Mouse (Mus musculus): ENCODE data around the gene Tom1l2. TPM values are rescaled to one million over a fixed set of nuclear protein-coding genes. Genes with fewer than 3 reads are reported as not detected.

Tom1l2 gene
- total RNA-seq, 4 experiments from 2014 or later, result 179 to 207 (median 191) TPM

- DNase-seq (ENCODE audit: low spot score in 2 of 2), result no peak
Measured at GRCm38 (mm10) chr11:60351388-60351787, 1.3 kb downstream of the Tom1l2 start.

GRCm38 (mm10) chr11:60346537-60346936 lies 6.2 kb downstream of the Tom1l2 start:
- DNase-seq (ENCODE audit: low spot score in 2 of 2), result peak; percentile 46

DNA sequence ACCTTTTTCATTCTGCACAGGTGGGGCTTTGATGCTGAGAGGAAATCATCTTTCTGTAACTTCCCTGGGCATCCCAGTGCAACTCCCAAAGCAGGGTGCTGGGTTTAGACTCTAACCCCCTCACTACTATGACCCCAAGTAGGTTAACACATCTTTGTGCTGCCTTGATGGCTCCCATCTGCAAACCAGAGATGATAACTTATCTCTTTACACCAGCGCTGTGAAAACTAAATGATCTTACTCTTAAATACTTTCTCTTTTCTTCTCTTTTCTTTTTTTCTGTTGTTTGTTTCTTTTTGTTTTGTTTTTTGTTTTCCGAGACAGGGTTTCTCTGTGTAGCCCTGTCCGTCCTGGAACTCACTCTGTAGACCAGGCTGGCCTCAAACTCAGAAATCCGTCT lies 6.8 kb downstream of the Tom1l2 start:
- no peak for DNase-seq (ENCODE audit: low spot score in 2 of 2)

DNA sequence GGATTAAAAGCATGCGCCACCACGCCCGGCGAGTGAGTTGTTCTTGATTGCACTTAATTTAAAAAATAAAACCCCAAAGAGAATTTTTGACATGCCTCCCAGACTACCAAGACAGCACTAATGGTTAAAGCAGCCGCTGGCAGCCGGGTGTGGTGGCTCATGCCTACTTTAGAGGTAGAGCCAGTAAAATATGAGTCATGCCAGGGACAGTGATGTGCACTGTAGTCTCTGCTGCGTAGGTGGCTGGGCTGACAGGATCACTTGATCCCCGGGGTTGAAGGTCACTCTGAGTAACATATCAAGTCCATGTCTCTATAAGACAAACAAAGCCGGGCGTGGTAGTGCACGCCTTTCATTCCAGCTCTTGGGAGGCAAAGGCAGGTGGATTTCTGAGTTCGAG lies 13.3 kb downstream of the Tom1l2 start:
- DNase-seq (ENCODE audit: low spot score in 2 of 2), result no peak

GRCm38 (mm10) chr11:60338291-60338690 lies 14.4 kb downstream of the Tom1l2 start:
- DNase-seq (ENCODE audit: low spot score in 2 of 2), result no peak

- no peak for DNase-seq (ENCODE audit: low spot score in 2 of 2)
Measured at GRCm38 (mm10) chr11:60335771-60336170, 16.9 kb downstream of the Tom1l2 start.

GRCm38 (mm10) chr11:60334124-60334523 lies 18.6 kb downstream of the Tom1l2 start:
- no peak for DNase-seq (ENCODE audit: low spot score in 2 of 2)

DNA sequence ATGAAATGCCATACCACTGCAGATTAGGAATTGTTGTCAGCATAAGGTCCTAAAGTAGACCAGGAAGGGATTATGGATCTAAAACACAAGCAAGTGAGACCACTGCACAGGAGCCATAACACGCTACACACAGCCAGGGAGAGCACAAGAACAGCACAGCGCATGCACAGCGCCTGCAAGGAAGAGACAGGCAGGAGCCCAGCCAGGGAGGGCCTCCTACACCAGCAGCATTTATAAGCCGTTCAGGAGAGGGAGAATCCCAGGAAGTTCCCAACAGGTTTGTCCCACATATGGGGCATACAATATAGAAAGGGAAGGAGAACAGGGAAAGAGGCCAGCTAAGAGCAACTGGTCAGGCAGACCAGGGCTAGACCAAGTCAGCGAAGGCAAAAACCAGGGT lies 19.2 kb downstream of the Tom1l2 start:
- no peak for DNase-seq (ENCODE audit: low spot score in 2 of 2)

DNA sequence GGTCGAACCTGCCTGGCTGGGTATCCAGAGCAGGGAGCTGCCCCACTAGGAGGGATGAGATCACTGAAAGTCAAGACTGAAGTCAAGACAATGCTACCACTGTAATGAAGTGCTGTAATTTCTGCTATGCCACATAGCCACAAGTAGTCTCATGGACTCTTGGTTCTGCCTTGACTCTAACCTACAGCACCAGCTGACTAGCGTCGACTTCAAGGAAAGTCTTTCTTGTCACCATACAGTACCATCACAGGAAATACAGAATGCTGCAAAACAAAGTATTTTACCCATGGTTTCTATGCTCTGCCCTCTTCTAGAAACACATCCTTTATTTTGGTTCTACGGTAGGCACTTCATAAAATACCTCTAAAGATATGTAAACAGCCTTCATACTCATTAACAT lies 22.2 kb downstream of the Tom1l2 start:
- no peak for DNase-seq (ENCODE audit: low spot score in 2 of 2)

- no peak for DNase-seq (ENCODE audit: low spot score in 2 of 2)
Measured at GRCm38 (mm10) chr11:60323731-60324130, 29.0 kb downstream of the Tom1l2 start.

DNA sequence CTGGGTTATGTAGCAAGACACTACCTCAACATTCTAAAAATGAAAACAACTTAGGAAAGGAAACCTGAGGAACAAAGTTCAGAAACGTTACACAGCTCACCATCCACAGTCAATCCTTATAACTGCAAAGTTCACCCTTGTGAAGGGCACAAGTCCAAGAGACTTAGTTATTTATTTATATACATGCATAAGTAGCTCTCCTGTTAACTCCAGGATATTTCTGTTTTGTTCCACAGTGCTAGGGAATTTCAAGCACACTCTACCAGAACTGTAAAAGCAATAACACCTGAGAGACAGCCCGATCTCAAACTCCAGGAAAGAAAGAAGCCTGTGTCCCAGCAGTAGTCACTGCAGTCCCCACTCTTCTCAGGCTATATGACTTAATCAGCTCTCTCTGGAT lies 31.3 kb downstream of the Tom1l2 start:
- DNase-seq (ENCODE audit: low spot score in 2 of 2), result no peak

DNA sequence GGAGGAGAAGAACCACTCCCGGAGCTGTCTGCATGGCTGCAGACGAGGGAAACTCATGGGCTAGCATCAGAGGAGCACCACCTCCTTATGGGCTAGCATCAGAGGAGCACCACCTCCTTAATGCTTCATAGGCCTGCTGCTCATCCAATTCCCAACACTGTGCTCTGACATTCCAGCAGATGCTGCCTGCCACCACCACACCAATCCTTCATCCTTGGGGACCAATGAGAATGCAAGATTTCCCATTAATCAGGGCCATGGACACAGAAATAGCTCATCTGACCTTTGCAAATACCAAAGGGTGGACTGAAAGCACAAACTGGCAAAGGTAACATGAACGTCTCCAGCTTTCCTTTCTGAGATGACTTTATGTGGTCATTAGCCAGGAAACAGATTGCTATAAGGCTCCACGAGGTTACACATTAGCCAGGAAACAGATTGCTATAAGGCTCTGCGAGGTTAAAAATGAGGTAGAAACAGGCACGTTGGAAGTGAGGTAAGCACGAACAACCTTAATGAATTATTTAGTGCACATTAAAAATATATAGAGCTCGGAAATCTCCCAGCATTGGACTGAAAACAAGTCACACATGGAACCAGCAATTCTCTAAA lies 32.2 kb downstream of the Tom1l2 start:
- DNase-seq (ENCODE audit: low spot score in 2 of 2), result no peak

DNA sequence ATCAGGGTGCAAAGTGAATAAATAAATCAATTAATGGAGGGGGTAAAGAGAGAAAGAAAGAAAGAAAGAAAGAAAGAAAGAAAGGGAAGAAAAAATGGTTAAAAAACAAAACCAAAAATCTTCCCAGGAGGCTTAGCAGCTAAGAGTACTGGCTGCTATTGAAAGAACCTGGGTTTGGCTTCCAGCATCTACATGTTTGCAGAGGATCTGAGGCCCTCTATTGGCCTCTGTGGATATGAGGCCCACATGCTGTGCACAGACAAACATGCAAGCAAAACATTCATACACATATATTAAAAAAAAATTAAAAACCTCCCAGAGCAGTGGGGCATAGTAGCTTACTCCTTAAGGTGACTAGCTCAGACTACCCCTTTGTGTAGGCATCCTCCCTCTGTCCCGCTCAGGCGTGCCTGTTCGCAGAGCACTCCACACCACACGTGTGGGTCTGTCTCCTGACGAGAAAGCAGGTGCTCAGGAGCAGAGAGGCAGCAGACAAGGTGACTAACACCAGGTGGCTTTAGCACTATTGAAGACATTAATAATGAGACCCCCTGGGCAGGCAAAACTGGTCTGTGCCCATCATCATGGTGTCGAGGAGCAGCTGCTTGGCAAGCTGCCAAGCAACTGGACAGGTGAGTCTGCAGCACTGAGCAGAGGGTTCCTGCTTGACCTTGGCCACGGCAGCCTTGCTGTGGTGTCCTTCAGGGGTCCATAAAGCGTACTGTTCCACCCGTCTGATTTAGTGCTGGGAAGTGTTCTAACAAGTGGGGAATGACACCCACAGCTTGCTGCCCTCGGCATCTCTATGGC lies 33.2 kb downstream of the Tom1l2 start:
- DNase-seq (ENCODE audit: low spot score in 2 of 2), result no peak

GRCm38 (mm10) chr11:60318716-60319115 lies 34.0 kb downstream of the Tom1l2 start:
- no peak for DNase-seq (ENCODE audit: low spot score in 2 of 2)

- DNase-seq (ENCODE audit: low spot score in 2 of 2), result no peak
Measured at GRCm38 (mm10) chr11:60317376-60318102, 35.2 kb downstream of the Tom1l2 start.

- DNase-seq (ENCODE audit: low spot score in 2 of 2), result no peak
Measured at GRCm38 (mm10) chr11:60316883-60317282, 35.8 kb downstream of the Tom1l2 start.

DNA sequence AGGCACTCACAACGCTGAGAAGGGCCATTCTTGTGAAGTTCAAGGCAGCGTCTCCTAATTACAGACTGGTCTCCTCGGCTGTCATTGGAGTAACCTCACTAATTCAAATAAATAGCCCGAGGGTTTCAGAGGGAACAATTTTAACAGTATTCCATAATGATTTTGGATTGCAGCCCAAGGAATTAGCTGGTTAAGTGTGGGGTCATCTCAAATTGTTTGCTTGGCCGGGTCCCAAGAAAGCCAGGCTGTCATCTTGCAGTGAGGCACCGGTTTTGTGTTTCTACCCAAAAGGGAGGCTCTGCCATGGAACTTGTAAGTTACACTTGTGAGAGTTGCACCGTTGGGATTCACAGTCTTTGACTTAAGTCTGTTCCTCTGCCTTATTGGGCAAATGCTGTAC lies 36.5 kb downstream of the Tom1l2 start:
- no peak for DNase-seq (ENCODE audit: low spot score in 2 of 2)

DNA sequence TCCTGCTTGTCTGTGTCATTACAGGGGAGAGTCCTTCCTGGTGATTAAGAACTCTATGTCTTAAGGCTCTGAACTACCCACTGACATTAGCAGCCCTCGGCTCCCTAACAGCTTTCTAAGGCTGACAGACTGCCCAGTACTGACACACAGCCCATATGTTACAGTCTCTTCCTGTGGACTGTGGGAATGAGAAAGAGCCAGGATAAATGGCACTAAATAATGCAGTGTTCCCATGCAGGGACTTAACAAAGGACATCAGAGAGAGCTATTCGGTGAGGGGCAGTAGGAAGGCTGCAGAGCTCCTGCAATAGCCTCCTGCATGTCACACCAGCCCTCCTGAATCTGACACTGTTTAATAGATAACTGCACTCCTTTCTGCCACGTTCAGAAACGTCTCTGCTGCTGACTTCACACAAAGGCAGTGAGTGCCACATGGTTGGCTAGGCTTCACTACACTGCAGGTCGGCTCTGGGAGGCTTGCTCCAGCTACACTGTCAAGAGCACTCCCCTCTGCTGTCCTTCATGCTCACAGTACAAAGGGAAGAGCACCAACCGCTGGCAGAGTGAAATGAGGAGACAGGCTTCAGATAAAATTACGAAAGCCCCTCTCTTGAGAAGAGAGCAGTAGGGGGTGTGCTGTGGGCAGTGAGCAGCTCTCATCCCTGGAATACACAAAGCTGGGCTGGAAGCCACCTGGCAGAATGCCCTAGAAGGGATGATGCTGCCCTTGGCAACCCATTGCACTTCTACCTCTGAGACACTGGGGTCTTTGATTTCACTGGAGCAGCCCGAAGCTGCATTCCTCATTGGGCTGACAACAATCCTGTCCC lies 41.5 kb downstream of the Tom1l2 start:
- DNase-seq (ENCODE audit: low spot score in 2 of 2), result peak; percentile 93

DNA sequence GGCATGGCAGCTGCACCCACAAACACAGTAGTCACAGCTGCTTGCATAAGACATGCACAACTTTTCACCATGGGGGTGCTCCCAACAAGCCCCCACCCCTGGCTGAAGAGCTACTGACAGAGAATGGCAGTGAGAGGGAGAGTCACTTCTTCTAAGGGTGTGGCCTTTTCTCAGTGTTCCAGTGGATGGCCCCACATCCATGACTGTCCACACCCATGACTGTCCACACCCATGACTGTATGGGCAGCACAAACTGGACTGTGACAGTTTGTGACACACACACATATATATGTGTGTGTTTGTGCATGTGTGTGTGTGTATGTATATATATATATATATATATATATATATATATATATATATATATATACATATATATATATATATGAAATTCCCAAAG lies 42.8 kb downstream of the Tom1l2 start:
- DNase-seq (ENCODE audit: low spot score in 2 of 2), result no peak

GRCm38 (mm10) chr11:60308506-60309116 lies 44.1 kb downstream of the Tom1l2 start:
- DNase-seq (ENCODE audit: low spot score in 2 of 2), result no peak

- no peak for DNase-seq (ENCODE audit: low spot score in 2 of 2)
Measured at GRCm38 (mm10) chr11:60308061-60308460, 44.6 kb downstream of the Tom1l2 start.
